Mouse (Mus musculus) liver, postnatal 0 days (tissue): Measurements from ENCODE around the gene Gm49355.

ENCODE experiments used
- CTCF ChIP-seq: sonication (generic); IDR thresholded peaks from 2 replicates; pipeline ENCODE4 v1.5.1; 2016; ENCODE audit warnings: antibody characterized with exemption, low read depth
- EP300 ChIP-seq: IDR thresholded peaks from 2 replicates; pipeline ENCODE4 v1.6.1; 2016; ENCODE audit warnings: antibody characterized with exemption, low read depth, mild to moderate bottlenecking

DNA sequence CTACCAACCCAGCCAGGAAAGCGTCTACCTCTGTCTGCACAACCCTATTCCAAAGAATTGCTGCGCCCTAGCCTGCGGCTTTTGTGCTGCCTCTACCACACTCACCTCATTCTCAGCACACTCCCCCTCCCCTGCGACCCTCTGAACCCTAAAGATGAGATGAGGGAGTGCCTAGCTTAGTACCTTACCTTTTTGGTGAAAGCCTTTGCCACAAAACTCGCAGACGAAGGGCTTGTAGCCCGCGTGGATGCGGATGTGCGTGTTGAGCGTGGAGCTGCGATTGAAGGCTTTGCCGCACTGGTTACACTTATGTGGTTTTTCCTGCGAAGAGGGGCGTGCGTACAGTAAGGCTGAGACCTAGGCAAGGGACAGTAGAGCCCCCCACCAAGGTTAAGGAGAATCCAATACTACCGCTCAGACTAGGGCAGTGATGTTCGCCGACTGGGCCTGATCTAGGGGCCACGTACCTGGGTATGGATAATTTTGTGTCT is 59.7 kb downstream of the Gm49355 start:
- TF ChIP-seq CTCF (no peak), EP300 (no peak)
